Mouse (Mus musculus) left cerebral cortex, postnatal 25 days (tissue): ENCODE data around the gene Itm2c. TPM values are rescaled to one million over a fixed set of nuclear protein-coding genes. Genes with fewer than 3 reads are reported as not detected.
A peak's percentile ranks its signal among the peaks of the same experiment; 100 is the strongest.

Source experiments
- DNase-seq, 2 experiments: peaks; one replicate each; pipeline ENCODE4 v3.0.0; 2022; ENCODE audit warnings: low spot score in 2 of 2, mixed read lengths in 1 of 2
- intact Hi-C: fragments of 180-260 bp; cut with DNase I; formaldehyde crosslinking; loops from one replicate; pipeline ENCODE4 v1.15.1; 2025
- total RNA-seq, 2 experiments: library from RNA; stranded (reverse); gene quantifications; 2 replicates each; pipeline ENCODE4 v1.2.3; 2021

Gene Itm2c
- total RNA-seq, 2 experiments from 2014 or later: 732 to 765 TPM

DNA sequence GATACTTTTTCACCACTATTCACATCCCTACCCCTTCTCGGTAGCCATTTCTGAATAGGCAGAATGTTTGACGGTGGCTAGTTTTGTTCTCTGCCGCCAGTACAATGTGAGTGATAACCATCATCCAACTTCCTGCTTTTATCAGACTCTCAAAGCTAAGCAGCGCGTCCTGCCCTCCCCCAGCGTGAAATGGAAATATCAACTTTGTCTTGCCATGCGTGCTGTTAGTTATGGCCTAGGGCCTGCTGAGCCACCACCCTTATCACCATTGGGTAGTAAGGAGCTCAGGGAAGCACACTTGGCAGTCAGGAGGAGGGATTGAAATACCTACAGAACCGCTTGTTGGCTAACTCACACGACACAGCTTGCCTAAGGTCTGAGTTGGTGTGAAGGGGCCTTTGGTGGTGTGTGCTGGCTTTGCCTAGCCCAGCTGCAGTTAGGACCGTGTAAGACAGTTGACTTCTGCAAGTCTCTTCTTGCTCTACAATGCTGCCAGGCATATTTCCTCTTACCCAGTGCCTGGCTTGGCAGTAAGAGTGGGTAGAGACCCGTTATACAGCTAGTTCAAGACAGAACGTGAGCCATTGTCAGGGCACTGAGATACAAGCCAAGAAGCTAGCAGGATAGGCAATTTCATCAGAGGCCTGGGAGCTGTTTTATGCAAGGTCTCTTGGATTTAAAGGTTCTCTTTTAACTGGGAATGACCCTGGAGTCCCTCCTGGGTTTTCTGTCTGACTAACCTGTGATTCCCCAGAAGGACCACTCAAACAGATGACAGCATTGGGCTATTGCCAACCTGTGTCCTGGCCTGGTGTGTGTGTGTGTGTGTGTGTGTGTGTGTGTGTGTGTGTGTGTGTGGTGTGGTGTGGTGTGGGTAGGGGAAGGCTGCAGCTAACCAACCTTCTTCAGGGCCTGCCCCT, 3.0 kb downstream of the Itm2c start:
- peak in 1 of 2 experiments; percentile 24 for DNase-seq
- intact Hi-C loops: loop anchor here (1.0 kb wide), 1 partner anchor 109 kb away; no protein-coding TSS in a partner anchor

DNA sequence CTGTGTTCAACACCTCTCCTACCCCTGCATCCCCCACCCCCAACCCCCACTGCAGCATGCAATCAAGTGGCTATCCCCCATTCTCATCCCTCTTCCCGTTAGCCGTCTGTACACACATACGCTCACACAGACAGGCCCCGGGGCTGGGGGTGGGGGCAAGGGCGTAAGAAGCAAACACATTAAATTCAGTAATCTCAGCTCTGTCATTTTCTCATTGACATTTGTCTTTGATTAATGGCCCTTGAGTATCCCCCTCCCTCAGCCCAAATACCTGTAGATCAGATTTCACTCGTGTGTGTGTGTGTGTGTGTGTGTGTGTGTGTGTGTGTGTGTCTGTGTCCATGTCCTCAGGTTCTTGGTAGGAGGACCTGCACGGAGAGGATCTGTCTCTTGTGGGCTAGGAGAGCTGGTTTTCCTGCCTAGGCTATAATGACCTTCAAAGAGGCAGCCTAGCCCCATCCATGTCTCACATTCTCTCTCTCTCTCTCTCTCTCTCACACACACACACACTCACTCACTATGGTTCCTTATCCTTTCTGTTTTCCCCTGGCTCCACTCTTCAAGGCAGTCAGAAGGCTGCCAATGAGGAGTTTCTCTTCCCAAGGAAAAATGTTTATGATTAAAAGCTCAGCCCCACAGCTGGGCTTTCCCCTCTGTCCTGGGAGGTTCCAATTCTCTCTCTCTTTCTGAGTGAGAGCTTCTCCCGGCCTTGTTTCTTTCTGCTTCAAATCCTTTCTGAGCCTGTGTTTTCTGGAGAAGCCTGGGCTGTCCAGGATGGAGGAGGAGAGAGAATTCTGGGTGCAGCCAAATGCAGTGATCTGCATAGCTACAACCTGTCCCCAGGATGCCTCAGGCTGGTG, 4.0 kb downstream of the Itm2c start:
- intact Hi-C loops: no loop called here
- peak in 1 of 2 experiments; percentile 65 for DNase-seq

DNA sequence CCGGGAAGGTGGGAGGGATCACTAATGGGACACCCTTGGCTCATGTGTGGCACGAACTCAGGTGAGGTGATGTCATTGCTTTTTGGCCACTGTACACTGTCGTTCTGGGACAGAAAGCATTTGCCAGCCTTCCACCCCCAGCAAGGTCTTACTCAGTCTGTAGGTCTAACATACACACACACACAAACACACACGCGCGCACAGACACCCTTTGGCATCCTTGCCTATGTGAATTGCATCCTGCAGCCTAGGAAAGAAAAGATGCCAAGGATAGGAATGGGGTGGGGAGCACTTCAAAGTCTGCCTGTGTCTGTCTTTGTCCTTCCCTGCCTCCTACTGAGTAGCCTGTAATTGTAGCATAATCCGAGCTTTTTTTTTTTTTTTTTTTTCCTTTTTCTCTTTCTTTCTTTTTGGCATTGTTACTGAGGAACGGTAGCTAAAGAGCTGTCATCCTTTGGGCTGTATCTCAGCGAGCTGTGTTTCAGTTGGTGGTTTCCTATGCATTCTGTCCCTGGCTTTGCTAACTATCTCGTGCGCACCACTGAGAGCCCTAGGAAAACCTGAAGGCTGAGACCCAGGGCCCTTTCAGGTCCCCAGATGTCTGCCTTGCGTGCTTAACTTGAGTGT, 4.8 kb downstream of the Itm2c start:
- intact Hi-C loops: no loop called here

DNA sequence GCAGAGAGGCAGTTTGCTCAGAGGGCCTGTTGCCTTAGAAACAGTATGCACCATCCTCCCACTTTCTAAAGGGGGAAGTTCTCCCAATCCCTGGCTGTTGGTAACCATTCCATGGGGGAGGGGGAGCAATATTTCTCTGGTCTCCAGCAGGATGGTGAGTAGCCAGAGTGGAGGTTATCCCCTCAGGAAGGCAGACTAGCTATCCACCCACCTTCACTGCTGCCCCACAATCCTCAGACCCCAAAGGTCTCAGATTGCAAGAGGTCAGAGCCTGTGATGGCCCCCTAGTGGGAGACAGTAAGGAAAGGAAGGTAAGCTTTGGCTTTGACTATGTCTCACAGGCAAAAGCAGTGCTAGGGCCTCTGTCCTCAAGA, 5.3 kb downstream of the Itm2c start:
- intact Hi-C loops: no loop called here

More for the DNA sequence above, 4.8 kb downstream of the Itm2c start:
- DNase-seq: peak in 1 of 2 experiments; percentile 29

DNA sequence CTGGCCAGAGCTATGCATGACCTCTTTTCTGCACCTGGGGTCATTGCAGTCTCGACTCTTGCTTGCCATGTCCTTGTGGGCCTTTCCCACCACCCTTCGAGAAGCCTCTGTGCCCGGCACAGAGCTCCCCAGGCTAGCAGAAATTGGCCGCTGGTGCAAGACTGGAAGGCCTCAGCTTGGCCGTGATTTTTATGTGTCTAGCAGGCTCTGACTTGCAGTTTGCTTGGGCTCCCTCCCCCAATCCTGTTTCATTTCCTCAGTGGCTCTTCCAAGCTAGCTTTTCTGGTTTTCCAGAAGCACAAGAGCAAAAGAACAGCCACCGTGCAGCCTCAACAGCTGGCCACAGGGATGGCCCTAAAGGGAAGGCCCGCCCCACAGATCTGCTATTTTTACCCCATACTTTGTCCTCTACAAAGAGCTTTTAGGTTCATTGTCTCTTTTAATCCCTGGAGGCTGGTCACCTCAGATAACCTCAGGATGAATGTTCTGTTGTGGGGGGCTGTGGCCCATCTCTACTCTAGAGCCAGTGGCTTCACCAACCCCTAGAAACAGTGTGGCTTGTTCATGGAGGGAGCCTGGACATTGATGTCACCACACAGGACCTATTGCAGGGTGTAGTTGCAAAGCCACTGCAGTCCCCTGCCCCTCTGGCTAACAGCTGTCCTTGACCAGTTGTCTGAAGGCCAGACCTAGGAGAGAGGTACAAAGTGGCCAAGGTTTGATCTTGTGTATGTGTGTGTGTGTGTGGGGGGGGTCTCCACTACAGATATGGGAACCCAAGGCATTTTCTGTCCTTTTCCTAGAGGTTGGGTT, 6.6 kb downstream of the Itm2c start:
- intact Hi-C loops: loop anchor here (1.0 kb wide), 1 partner anchor 28 kb away; the partner anchor contains the start of gene 4933407L21Rik
- peak; percentile 30 to 38 for DNase-seq

More for the DNA sequence above, 5.3 kb downstream of the Itm2c start:
- peak; percentile 57 to 76 for DNase-seq

DNA sequence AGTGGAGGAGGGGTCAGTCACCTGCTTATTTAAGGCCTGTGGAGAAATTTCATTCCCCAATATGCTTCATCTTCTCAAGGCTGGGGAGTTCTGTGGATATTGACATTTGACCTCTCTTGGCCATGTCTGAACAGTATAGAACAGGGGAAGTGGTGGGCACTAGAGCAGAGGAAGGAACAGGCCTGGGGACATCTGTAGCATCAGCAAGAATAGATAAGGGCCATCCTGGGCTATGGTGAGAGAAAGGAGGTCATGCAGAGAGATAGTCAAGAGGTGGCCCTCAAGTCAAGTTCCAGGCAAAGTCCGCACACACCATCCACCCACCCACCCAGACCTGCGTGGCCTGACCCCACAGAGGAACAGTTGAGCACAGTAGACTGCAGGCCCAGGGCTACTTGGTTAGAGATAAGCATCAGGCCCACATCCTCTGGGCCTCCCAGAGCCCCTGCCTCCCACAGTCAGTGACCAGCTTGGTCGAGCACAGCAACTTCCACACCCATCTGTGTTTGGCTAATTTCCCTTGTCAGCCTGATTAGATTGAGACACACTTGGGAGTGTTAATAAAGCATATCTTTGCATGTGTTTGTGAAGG, 7.5 kb downstream of the Itm2c start:
- DNase-seq: peak in 1 of 2 experiments; percentile 18

DNA sequence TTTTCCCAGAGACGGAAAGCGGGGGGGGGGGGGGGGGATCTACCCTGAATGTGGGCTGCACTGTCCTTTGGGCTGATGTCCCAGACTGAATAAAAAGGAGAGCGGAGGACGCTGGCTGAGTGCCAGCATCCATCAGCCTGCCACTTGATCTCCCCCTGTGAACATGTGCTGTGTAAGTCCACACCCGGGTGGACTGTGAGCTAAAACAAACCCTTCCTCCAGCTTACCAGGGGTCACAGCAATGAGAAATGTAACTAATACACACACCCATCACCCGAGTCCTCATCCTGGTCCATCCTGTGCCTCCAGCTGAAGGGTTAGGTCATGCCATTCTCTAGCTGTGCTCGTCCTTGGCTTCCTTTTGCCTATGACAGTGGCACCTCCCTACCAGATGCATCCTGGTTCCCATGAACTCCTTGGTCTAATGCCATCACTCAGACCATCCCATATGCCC, 8.1 kb downstream of the Itm2c start:
- intact Hi-C loops: no loop called here

More for the DNA sequence above, 7.5 kb downstream of the Itm2c start:
- intact Hi-C loops: no loop called here

DNA sequence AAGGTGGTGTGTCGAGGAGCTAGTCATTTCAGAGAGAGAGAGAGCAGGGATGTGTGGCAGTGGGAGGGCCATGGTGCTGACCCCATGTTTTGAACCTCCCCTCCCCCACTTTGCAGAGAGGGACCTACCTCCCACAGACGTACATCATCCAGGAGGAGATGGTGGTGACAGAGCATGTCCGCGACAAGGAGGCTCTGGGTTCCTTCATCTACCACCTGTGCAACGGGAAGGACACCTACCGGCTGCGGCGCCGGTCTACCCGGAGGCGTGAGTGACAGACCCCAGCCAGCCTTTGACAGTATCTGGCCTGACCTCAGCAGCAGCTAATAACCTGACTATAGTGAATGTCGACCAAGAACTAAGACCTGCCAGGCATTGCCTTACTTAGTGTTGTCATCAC, 12.8 kb downstream of the Itm2c start:
- intact Hi-C loops: no loop called here

More for the DNA sequence above, 8.1 kb downstream of the Itm2c start:
- peak; percentile 42 to 50 for DNase-seq

DNA sequence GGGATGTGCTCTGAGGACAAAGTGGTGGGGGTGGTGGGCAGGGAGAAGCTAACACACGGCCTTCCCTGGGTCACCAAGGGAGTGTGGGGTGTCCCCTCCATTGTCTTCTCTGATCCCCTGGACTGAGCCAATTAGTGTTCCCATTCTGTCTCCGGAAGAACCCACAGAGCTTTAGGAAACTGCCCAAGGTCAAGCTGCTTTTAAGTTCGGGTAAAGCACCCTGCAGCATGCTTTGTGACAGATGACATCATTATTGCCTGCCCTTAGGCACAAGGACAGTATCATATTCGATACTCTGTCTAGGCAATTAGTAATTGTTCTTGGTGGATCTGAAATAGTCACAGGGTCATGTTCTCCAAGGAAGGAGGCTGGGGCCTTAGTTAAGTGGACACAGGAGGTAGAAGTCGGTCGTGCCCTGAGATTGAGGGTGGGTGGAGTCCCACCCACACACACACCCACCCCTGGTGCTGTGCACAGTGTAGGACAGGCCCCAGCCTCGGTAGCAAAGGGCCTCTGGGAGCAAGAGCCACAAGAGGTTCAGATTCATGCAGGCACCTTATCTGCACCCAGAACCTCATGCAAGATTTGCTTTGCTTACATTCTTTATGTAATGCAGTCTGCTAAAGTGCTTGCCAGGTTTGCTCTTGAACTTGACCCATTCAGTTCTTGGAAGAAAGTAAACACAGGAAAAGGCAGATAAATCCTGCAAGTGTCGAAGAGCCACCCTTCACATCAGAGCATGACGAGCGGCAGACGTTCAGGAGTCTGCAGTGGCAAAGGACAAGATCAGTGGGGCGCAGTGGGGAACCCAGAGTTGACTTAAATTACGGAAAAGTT, 14.9 kb downstream of the Itm2c start:
- DNase-seq: peak in 1 of 2 experiments; percentile 10
- intact Hi-C loops: no loop called here

More for the DNA sequence above, 12.8 kb downstream of the Itm2c start:
- DNase-seq: no peak

DNA sequence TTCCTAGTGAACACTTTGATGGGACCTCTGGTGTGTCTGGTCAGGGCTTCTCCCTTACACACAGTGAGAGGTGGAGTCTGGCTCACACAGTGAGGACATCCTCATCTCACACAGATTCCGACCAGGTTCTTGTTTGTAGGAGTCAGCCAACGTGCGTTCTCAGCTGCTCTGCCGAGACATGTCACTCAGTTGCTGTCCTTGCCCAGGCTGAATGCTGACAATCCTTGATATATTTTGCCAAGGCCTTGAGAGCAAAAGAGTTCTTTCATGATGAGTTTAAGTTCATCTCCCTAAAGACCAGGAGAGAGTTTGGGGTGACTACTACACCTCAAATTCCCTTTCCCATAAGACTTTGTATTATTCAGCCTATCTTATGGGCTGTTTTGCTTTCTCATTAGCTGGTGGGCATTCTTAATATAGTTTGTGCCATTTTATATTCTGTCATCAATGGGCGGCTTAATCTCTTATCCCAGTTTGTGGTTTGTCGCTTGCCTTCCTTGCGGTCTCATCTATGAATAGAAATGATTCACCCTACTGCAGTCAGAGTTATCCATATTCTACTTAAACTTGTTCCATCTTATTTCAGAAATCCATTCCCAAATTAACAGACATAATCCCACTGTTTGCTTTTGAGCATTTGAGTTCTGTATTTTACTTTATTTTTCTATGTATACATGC, 19.1 kb downstream of the Itm2c start:
- DNase-seq: peak in 1 of 2 experiments; percentile 26
- intact Hi-C loops: no loop called here

DNA sequence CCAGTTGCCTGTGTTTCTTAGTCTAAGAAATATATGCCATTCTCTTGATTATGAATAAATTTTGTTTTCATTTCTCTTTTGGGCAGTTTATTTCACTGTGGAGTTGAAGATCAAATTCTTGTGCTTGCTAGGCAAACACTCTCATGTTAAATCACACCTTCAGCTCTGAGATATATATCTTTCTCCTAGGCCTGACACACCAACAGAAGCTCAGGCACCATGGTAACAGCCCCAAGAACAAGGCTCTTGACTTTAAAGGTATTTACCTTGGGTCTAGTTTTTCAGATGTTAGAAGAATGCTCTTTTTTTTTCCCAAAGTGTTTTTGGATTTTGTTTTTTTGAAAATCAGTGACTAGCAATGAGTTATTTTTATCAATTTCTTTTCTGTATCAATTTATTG, 21.8 kb downstream of the Itm2c start:
- DNase-seq: no peak
- intact Hi-C loops: no loop called here

DNA sequence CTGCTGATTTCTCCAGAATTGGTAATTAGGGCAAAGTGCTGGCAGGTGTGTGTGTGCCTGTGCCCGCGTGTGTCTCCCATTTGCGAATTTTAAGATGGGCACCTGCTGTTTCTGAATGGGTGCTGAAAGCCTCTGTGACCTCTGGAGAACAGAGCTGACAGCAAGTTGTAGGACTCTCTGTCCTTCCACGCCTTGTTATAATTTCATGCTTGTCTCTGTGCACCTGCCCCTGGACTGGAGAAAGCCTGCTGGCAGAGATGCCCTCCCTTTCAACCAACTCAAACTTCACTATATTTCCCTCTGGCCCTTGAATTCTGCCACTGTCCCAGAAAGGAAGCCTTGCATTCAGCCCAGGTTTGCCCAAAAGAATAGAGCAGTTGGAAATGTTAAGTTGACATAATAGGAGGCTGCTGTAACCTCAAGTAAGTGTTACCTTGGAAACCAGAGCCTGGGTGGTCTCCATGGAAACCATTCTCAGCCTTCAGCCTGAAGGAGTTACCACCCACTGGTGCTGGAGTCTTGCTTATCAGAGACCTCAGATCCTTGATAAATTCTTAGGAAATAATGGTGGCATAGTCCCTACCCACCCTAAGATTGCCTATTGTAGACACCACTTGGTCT, 22.9 kb downstream of the Itm2c start:
- peak; percentile 77 to 95 for DNase-seq
- intact Hi-C loops: no loop called here

DNA sequence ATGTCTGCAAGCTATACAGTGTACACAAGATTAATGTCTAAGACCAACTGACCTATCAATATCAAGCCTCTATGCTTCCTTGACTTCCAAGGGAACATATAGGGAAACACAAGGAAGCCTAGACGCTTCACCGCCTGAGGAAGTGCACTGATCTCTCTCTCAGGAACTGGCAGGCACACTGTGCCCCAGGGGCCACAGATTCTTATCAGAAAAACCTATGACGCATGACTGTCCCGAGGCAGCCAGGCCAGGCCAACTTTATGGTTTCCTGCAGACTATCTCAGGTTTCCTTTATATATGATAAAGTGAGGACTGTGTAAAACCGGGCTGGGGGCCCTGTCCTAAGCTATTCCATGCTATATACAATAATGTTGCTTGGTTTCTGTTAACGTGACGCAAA, 25.5 kb downstream of the Itm2c start:
- no peak for DNase-seq
- intact Hi-C loops: no loop called here

DNA sequence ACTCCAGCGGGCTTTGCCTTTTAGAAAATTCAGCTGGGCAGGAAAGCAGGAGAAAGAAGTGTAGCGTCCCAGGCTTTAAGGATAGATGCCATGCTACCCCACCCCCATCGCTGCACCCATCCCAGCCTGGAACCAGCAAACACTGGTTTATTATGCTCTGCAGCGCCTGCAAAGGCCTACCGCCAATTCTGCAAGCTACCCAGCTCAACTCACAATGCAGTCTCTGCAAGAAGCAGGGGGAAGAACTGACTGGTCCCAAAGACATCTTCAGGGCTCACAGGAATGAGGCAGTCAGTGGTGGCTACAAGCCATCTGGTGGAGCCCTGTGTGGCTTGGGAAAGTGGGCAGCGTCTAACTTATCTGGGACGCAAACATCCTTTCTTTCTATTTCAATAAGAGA, 27.6 kb downstream of the Itm2c start:
- intact Hi-C loops: no loop called here
- peak in 1 of 2 experiments; percentile 72 for DNase-seq

DNA sequence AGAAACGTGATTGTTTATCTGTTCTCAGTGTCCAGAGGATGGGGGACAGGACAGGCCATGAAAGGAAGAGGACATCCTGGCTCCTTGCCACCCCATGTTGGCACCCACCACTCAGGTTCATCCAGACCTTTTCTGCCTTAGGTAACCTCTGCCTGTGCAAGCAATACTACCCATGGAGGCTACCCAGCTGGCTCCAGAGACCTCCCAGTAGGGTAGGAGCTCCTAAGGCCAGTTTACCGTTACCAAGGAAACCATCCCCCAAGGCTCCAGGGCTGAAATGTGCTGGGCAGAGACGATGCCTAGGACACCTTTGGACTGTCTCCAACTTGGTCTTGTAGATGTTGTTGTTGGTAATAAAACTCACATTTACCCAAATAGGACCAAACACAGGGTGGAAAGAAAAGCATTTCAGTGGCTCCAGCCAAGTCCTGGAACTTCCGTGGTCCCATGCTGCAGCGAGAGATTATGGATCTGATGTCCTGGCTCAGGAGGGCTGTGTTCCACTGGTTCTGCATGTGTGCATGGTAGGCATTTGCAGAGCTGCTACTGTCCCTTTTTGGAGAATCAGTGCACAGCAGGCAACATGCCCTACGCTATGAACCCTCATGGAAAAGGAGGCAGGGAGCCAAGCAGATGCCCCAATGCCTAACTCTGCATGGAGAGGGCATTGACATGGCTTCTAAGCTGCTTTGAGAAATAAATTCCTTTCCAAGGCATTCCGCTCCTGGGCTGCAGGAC, 28.2 kb downstream of the Itm2c start:
- no peak for DNase-seq

DNA sequence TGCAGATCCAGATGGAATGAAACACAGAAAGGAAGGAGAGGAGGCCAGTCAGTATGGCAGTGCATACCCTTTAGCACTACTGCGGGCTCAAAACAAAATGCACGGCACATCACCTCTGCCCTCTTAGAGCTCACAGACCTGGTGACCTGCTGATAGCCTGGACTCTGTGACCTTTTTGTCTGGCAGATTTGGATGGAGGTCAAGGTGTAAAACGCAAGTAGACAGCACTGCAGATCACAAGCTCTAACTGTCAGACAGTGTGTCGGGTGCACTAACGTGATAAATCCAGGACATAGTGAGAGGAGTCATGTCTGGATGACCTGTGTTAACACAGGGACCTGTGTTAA, 28.8 kb downstream of the Itm2c start:
- no peak for DNase-seq
- intact Hi-C loops: no loop called here

More for the DNA sequence above, 28.2 kb downstream of the Itm2c start:
- intact Hi-C loops: no loop called here
